Mouse (Mus musculus): ENCODE measurements around the gene Rasl2-9.

- TF ChIP-seq CTCF (IDR thresholded peaks at IDR 0.05; ENCODE audit: control insufficient read depth, insufficient read depth, insufficient replicate concordance, low read depth, low read length): no peak
- no peak for TF ChIP-seq POLR2A (IDR thresholded peaks at IDR 0.05; ENCODE audit: control insufficient read depth, low read depth, low read length)
These were observed 672 bp downstream of the Rasl2-9 start for GRCm38 (mm10) chr7:5125078-5125477.

Data from testis, adult 2 months (tissue).